Mouse (Mus musculus): ENCODE results near the gene Olfr657. TPM values are rescaled to one million over a fixed set of nuclear protein-coding genes. Genes with fewer than 3 reads are reported as not detected.

The Olfr657 gene
- polyA plus RNA-seq, 1 experiment from 2014 or later = not detected

Other genes with a start within 250 kb of the Olfr657 start
- not detected in 2 replicates for gene Trim30c, start 224.0 kb upstream of the Olfr657 start, polyA plus RNA-seq (2016; fragmentation: Nextera tagmentation; extraction: Ambion mirVana)
- gene Trim30a, start 159.6 kb upstream of the Olfr657 start, polyA plus RNA-seq (2016; fragmentation: Nextera tagmentation; extraction: Ambion mirVana) = 0.40 and 0.52 TPM in 2 replicates
- 0.05 and 0.29 TPM in 2 replicates for gene Trim30d, start 116.9 kb upstream of the Olfr657 start, polyA plus RNA-seq (2016; fragmentation: Nextera tagmentation; extraction: Ambion mirVana)
- gene Olfr651, start 74.7 kb upstream of the Olfr657 start, polyA plus RNA-seq (2016; fragmentation: Nextera tagmentation; extraction: Ambion mirVana) = not detected in 2 replicates
- gene Olfr652, start 63.9 kb upstream of the Olfr657 start, polyA plus RNA-seq (2016; fragmentation: Nextera tagmentation; extraction: Ambion mirVana) = not detected in 2 replicates
- gene Olfr653, start 47.5 kb upstream of the Olfr657 start, polyA plus RNA-seq (2016; fragmentation: Nextera tagmentation; extraction: Ambion mirVana) = not detected in 2 replicates
- not detected in 2 replicates for gene Olfr654, start 37.8 kb upstream of the Olfr657 start, polyA plus RNA-seq (2016; fragmentation: Nextera tagmentation; extraction: Ambion mirVana)
- gene Olfr655, start 23.0 kb upstream of the Olfr657 start, polyA plus RNA-seq (2016; fragmentation: Nextera tagmentation; extraction: Ambion mirVana) = not detected in 2 replicates
- not detected in 2 replicates for gene Olfr656, start 10.8 kb upstream of the Olfr657 start, polyA plus RNA-seq (2016; fragmentation: Nextera tagmentation; extraction: Ambion mirVana)
- 0.06 TPM in 1 of 2 replicates, not detected in the other for gene Olfr658, start 22.5 kb downstream of the Olfr657 start, polyA plus RNA-seq (2016; fragmentation: Nextera tagmentation; extraction: Ambion mirVana)
- not detected in 2 replicates for gene Olfr659, start 42.0 kb downstream of the Olfr657 start, polyA plus RNA-seq (2016; fragmentation: Nextera tagmentation; extraction: Ambion mirVana)
- not detected in 2 replicates for gene Olfr661, start 61.7 kb downstream of the Olfr657 start, polyA plus RNA-seq (2016; fragmentation: Nextera tagmentation; extraction: Ambion mirVana)
- gene Usp17le, start 152.7 kb downstream of the Olfr657 start, polyA plus RNA-seq (2016; fragmentation: Nextera tagmentation; extraction: Ambion mirVana) = not detected in 2 replicates
- gene Usp17lb, start 217.8 kb downstream of the Olfr657 start, polyA plus RNA-seq (2016; fragmentation: Nextera tagmentation; extraction: Ambion mirVana) = not detected in 2 replicates
- not detected in 2 replicates for gene Usp17la, start 232.2 kb downstream of the Olfr657 start, polyA plus RNA-seq (2016; fragmentation: Nextera tagmentation; extraction: Ambion mirVana)

Data from forebrain, embryonic 12.5 days (tissue).